Mouse (Mus musculus) spleen, postnatal 36 days (tissue): Measurements from ENCODE around the gene Muc1.

Experiments
- DNase-seq, 2 experiments: peaks; one replicate each; pipeline ENCODE4 v3.0.0; 2022; ENCODE audit warnings: low spot score in 2 of 2, mixed read lengths in 1 of 2

Gene Muc1

GRCm38 (mm10) chr3:89228836-89229235 lies at the start of gene Muc1:
Muc1 (plus strand) TSS chr3:89229057.
- DNase-seq: no peak

DNA sequence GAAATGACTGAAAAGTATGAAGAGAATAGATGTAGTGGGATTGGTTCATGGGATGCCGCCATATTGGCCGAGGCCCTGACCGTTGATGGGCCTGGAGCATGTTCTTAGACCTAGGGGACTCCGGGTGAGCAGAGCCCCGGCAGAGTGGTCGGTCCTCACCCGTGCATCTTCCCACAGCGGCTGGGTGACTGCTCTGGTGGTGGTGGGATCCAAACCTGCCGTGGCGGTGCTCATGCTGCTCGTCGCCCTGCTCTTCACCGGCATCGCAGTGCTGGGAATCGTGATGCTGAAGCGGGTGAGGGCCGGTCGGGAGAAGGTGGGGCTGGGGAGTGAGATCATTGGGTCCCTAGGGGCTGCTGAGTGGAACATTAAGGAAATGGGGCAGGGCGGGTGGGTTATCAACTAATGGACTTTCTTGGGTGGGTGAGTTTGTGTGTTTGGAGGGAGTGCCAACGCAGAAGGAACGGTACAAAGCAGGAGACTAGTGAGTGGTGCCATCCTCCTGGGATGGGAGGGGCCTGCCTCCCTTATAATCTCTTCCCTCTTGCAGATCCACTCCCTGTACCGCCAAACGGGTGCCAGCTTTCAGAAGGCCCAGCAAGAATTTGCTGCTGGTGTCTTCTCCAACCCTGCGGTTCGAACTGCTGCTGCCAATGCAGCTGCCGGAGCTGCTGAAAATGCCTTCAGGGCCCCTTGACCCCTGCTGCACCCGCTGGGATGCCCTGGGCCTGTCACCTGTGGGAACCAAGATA lies 46.9 kb upstream of the Muc1 start:
- DNase-seq: no peak

- no peak for DNase-seq
Observed at GRCm38 (mm10) chr3:89182531-89183057, 46.3 kb upstream of the Muc1 start.

GRCm38 (mm10) chr3:89183058-89183958 lies 45.5 kb upstream of the Muc1 start, which contains the start of gene Fam189b:
Fam189b (plus strand) TSS chr3:89183143.
- DNase-seq: peak; percentile 65 to 66

DNA sequence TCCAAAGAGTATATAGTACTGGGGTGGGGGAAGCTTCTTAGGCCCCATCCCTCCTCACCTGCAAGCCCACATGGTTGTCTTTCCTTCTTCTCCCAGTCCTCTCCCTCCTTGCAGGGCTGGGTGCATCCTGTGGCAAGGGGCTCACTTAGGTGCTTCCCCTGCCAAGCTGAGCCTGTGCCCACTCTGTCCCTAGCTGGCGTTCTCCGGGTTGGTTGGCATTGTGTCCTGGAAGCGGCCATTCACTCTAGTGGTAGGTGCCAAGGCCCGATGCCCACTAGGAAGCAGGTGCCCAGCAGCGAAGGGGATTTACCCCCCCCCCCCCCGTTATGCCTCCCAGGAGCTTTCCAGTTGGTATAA lies 44.9 kb upstream of the Muc1 start:
- DNase-seq: no peak

GRCm38 (mm10) chr3:89187197-89187596 lies 41.7 kb upstream of the Muc1 start:
- DNase-seq: peak; percentile 43 to 44

GRCm38 (mm10) chr3:89187690-89188477 lies 41.0 kb upstream of the Muc1 start:
- DNase-seq: peak; percentile 45 to 54

DNA sequence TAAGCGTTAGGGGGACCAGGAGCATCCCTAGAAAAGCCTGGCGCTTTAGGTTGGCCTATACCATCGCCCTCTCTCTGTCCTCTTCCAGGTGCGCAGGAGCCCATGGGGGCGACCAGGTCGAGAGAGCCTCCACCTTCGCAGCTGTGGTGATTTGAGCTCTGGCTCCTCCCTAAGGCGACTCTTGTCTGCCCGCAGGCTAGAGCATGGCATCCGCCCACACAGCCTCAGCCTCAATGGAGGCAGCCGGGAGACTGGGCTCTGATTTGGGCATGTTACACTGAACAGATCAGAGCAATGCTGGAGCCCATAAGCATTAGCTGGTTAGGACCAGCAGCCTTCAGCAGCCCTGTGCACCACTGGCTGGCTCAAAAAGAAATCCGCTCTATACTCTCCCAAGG lies 40.4 kb upstream of the Muc1 start:
- DNase-seq: peak; percentile 44 to 49

- peak; percentile 46 to 65 for DNase-seq
Observed at GRCm38 (mm10) chr3:89190436-89190835, 38.4 kb upstream of the Muc1 start.

- DNase-seq: no peak
Observed at GRCm38 (mm10) chr3:89193351-89193750, 35.5 kb upstream of the Muc1 start.

- peak in 1 of 2 experiments; percentile 34 for DNase-seq
Observed at GRCm38 (mm10) chr3:89193853-89194252, 35.0 kb upstream of the Muc1 start.

- DNase-seq: peak; percentile 93 to 94
Observed at GRCm38 (mm10) chr3:89195979-89196877, 32.6 kb upstream of the Muc1 start.

DNA sequence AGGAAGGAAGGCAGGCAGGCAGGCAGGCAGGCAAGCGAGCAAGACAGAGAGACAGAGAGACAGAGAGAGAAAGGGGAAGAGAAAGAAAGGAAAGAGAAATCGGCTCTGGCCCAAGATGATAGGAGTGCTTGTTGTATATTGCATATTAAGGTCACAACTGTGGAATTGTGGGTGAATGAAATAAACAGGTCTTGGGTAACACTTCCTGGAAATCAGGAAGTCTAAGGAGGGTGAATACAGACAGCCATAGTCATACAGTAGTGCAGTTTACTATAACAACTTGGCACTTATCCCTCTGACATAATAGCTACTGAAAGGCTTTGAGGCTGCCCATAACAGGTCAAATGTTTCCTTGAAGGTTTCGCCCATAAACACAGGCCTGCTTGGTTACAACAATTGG lies 29.0 kb upstream of the Muc1 start:
- no peak for DNase-seq

- peak; percentile 79 to 86 for DNase-seq
Observed at GRCm38 (mm10) chr3:89202253-89203141, 26.4 kb upstream of the Muc1 start, which contains the start of gene Gba. Gba (plus strand) TSS chr3:89202928.

DNA sequence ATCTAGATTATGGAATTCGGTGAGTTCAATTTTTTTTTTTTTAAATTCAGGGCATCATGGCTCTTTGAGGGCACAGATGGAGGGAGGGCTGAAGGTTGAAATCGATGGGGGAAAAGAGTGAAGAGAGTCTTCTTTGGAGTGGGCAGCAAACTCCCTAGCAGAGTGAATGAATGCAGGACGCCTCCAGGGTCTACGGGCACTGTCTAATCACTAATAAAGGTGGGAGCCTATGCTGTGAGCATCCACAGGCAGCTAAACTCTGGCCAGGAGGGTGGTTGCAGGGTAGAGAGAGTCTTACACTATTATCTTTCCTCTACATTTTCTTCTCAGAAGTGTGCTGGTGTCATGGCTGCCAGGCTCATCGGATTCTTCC lies 25.7 kb upstream of the Muc1 start:
- no peak for DNase-seq

DNA sequence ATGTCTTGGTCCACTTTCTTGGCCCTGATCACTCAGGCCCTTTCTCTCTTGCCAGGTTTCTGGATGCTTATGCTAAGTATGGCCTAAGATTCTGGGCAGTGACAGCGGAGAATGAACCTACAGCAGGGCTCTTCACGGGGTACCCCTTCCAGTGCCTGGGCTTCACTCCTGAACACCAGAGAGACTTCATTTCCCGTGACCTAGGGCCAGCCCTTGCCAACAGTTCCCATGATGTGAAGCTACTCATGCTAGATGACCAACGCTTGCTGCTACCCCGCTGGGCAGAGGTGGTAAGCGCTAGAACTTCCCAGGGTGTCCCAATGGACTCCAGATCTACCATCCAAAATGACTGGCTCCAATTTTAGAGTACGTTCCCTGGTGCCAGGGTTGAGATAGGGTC lies 22.8 kb upstream of the Muc1 start:
- DNase-seq: no peak

DNA sequence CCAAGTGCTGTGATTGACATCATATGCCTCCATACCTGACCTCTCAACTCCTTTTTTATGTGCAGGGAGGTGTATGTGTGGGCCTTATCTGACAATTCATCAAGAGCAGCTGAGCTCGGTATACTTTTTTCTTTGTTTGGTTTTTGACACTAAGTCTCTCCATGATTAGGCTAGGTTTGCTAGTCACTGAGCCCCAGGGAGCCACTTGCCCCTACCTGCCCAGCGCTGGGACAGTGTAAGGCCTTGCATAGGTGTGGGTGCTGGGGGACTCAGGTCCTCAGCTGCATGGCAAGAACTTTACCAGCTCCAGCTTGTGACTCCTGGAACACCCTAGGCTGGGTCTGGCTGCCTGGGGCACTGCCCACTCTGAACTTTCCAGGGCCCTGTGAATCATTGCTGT lies 22.2 kb upstream of the Muc1 start:
- DNase-seq: no peak

- no peak for DNase-seq
Observed at GRCm38 (mm10) chr3:89208075-89208657, 20.7 kb upstream of the Muc1 start.

- no peak for DNase-seq
Observed at GRCm38 (mm10) chr3:89208736-89209135, 20.1 kb upstream of the Muc1 start.
